Mouse (Mus musculus) granulocyte monocyte progenitor cell, adult 5-6 weeks (primary cell): ENCODE measurements around the gene Tanc1. TPM values are rescaled to one million over a fixed set of nuclear protein-coding genes. Genes with fewer than 3 reads are reported as not detected.

Experiments
- ATAC-seq: replicated peaks from 2 replicates; pipeline ENCODE4 v1.8.0; 2016; ENCODE audit warnings: mild to moderate bottlenecking, moderate TSS enrichment, inconsistent platforms; ENCODE audit not compliant: poor library complexity, severe bottlenecking
- total RNA-seq, 2 experiments: library from RNA; stranded (forward) in 1 of 2; stranded (reverse) in 1 of 2; fragments of 200-712, 200-1000 nt in 1 of 2; fragments of >200 nt in 1 of 2; fragmentation: Nextera tagmentation in 1 of 2; gene quantifications; 2 replicates each; pipeline ENCODE4 v1.2.3; 2014 to 2017

Tanc1 gene
- total RNA-seq, 2 experiments from 2014 or later: 3.6 to 15.6 TPM

DNA sequence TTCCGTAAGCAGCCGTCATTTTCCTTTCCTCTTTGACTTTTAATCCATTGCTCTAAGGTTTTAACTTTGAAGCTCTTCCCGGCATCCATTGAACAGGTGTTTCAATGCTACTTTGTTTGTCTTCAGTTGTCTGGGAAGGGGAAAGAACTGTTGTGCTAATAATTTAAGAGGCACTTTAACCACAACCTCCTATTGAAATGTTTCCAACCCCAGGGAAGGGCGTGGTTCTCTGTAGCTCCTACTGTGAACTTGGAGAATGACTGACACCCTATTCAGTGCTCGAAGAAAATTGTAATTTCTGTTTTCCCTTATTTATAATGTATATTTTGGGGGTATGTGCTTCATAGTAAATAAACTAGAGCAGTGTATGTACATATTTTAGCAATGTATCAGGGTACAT lies 168.4 kb downstream of the Tanc1 start:
- ATAC-seq: no peak

DNA sequence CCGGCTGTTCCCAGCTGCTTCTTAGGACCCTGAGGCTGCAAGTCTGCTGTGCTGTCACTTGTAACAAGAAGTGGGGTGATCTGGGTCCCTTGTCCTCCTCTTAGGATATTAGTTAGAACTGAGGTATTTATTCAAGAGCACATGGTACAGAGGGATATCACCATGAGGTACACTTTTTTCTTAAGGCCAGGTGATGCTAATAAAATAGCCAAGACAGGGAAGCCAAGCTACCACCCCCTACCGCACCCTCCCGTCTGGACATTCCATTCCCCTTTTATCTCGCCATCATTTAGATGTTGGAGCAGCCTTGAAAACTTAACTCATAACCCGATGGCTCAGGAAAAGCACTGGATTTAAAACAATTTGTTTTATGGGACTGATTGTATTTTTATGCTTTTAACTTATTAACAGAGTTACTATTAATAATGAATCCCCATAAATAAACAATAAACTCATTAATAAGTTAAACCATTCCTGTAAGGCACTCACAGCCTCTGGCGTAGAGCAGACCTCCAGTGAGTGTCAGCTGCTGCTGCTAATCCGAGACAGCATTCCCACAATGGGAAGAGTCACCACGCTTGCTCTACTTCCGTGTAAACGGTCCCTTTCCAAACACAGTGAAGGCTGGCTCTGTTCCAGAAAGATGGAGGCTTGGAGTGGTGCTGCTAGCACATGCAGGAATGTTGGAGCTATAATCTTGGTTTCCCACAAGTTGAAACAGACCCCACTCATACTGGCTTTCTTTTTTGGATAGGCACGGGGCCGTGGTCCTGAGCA lies 171.4 kb downstream of the Tanc1 start:
- no peak for ATAC-seq

DNA sequence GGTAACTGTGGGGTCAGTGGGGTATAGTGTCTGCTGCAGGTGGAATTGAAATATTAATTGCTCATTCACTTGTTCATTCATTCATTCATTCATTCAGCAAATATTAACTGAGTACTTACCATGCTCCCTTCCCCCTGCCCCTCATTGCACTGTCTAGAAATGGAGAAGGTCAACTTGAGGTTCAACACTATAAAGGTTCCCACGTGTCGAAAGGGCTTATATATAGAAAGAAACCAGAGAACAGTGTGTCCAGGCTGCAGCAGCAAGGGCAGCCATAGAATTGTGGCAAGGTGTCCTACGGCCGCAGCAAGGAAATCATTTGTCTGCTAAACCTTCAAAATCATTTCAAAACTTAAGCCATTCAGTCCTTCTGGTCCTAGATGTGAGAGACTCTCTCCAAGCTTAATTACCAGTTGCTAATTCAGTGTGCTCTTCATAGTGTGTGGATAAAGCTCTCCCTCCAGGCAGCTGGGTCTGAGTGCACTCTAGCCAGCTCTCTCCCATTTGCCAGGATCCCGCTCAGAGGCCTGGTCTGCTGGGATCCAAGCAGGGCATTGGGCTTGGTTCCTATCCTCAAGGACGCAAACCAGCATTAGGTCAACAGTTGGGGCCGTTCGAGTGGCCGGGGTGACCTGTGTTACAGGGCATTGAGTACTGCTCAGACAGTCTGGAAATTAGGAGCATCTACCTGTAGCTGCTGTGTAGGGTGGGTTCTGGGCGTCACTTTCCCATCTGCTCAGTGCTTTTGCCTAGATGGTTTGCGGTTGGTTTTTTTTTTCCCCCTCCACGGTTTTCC lies 172.2 kb downstream of the Tanc1 start:
- no peak for ATAC-seq

DNA sequence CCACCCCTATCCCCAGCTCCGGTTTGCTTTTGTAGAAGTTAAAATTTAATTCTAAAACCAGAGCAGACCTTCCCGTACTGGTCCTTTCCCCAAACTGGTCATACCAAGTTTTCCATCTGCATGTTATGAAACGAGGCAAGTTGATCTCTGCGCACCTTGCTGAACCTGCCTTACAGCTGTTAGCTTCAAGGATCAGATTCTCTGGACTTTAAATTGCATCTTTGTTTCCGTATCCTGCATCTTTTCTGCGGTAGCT lies 172.7 kb downstream of the Tanc1 start:
- ATAC-seq: no peak

DNA sequence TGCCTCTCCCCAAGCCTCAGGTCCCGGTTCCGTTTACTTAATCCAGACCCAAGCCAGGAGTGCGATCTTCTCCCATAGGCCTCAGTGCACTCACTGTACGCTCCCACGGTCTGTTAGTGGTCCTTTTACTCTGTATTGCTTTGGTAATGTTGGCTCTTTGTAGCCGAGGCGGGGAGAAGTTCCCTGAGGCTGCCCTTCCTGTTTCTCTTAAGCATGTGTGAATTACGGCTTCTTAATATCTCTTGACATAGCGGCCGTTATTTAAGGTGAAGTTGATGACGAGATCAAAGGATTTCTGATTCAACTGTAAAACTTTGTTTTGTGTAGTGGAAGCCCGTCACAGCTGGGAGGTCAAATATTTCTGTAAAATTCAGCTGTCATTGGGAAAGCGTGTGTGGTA lies 173.8 kb downstream of the Tanc1 start:
- ATAC-seq: no peak

DNA sequence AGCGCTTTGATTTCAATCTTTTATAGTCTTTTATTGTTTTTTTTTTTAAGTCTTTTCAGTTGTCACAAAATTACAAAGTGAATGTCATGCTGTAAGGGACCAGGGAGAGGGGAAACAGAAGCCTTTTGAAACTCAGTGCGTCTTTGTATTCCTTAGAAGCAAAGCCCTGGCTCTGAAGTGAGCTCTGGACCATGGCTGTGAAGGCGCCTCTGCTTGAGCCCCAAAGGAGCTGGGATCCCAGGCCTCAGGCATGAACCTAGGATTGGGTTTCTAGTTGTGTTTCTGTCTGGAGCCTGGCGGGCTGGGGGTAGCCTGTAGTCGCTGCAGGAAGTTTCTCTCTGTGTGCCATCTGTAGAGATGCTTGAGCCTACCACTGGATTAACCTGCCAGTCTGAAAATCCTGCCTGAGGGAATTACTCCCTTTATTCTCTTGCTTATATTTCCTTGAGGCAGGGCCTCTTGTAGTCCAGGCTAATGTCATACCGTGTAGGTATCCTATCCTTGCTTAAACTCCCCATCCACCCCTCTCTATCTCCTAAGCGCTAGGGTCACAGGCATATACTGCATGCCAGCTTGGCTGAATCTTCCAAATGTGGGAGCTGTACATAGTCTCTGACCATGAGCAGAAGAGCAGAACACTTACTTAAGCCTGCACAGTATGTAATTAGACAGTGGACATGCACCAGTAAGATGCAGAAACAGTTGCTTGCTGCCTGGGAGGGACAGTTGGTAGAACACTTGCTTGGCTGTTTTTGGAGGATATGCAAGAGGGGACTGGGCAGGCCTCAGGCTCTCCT lies 177.1 kb downstream of the Tanc1 start:
- ATAC-seq: no peak

DNA sequence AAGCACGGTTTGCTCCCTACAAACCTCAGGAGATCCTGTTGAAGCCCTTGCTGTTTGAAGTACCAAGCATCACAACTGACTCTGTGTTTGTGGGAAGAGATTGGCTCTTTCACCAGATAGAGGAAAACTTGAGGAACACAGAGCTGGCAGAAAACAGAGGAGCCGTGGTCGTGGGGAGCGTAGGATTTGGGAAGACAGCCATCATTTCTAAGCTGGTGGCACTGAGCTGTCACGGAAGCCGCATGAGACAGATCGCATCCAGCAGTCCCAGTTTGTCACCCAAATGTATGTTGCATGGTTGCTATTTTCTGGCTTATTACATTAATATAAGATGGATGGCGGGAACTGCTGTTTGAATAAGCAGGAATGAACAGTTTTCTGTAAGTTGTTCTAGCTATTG lies 179.8 kb downstream of the Tanc1 start:
- no peak for ATAC-seq

DNA sequence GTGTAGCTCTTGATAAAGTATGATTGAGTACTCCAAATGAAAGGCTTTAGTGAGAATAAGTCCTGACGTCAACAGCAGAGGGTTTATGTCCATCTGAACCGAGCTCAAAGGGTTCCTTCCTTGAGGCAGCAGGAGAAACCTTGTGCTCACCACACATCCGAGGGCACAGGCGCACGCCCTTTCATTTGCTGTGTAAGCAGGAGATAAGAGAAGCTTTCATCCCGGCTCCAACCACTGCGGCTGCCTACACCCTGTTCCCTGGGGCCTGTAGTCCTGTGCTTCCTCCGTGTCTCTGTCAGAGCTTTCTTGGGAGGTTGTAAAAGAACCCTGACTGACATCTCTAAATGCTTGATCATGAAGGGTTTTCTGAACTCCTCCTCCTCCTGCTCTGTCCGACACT lies 181.5 kb downstream of the Tanc1 start:
- ATAC-seq: no peak

DNA sequence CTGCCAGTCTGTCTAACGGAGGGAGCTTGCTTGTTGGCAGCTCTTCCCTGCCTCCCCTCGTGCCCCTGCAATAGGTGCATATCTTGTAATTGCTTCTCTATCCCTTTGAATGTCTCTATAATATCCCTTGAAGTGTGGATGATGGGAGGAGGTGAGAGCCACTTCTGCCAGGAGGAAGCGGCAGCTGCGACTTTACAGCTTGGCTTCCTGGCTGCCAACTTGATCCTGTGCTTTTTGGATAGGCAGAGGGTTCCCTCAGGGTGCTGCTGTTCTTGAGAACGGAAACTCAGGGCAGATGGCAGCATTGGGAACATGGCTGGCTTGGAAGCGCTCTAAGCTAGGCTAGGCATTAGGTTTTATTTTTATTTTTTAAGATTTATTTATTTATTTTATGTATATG lies 183.0 kb downstream of the Tanc1 start:
- no peak for ATAC-seq

DNA sequence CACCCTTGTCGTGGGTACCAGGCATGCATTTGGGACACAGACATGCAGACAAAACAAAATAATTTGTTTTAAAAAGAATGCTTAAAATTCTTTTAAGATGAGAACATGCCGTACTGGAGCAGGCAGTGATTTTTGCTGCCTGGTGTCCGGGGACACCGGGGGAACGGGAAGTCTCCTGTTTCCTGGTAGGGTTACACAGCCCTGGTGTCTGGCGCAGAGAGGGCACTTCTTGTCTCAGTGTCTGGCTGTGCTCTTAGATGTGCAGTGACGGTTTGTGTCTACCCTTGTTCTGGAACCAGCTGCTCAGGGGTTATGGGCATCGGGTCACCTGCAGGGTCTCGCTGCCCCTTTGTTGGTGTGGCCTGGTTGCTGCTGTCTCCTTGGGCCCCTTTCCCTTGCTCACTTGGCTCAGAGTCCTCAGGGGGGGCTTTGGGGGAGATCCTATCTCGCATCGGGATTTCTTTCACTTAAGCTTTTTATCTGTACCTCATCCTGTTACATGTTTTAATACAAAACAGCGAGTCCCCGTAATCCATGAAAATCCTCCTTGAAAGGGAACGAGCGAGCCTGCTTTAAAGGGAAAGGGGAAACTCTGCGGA lies 187.2 kb downstream of the Tanc1 start:
- no peak for ATAC-seq

DNA sequence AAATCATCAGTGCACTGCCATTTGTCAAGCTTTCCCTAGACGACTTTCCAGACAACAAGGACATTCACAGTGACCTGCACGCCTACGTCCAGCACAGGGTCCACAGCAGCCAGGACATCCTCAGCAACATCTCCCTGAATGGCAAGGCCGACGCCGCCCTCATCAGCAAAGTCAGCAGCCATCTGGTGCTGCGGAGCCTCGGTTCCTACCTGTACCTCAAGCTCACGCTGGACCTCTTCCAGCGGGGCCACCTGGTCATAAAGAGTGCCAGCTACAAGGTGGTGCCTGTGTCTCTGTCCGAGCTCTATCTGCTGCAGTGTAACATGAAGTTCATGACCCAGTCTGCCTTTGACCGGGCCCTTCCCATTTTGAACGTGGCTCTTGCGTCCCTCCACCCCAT lies 187.7 kb downstream of the Tanc1 start:
- no peak for ATAC-seq

DNA sequence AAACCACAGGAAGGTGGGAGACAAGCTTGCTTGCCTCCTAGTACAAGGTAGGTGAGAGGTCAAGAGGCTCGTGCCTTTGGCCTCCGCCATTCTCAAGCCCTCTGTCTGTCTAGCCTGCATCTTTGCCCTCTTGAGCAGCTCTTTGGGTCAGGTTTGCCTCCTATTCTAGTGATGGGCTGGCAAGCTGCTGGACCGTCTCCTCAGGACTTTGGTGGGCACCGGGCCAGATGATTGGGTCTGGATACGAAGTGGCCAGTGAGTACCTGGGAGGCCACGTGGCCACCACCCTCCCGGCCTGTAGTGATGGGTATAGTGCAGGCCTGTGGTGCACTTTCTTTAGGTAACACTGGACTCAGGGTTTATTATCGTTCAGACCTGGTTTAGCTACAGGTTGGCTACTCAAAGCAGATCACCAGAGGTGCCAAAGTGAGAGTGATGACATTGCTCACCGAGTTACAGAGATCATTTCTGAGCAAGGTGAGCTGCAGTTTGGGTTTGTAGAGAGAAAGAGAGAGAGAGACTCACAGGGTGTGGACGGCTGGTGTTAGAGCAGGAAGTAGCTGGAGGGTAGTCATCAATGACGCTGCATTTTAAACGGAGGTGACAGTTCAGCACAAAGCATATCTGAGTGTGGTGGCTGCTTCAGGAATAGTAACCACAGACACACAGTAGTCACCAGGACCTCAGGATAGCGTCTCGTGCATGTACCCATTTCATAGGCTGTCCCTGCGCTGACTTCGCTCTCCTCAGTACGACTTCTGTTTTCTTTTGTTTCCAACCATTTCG lies 188.8 kb downstream of the Tanc1 start:
- peak; percentile 68 for ATAC-seq

DNA sequence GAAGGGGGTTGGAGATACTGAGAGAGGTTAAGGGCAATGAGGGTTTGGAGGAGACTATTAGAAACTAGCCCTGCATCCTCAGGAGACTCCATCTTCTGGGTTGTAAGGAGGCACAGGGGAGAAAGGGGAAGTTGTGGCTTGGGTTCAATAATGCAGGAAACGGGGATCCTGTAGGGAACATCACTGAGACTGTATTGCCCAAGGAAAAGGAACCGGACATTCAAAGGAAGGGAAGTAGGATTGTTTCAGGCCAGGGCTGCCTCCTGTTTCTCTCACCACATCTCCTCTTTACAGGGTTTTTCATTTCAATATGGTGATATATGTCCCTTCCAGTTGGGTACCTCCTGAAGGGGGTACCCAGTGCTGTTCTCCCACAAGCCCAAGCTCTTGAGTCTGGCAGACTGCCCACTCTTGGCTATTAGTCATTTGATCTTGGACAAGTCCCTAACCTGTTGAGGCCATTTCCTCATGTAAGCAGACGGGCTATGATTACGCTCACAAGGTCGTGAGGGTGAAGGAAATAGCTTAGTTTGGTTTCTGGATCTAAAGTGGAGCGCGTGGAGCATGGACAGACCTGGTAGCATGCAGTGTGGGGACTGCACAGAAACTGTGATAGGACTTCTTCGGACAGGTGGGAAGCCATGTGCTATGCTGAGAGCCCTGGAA lies 191.0 kb downstream of the Tanc1 start:
- ATAC-seq: peak; percentile 87

DNA sequence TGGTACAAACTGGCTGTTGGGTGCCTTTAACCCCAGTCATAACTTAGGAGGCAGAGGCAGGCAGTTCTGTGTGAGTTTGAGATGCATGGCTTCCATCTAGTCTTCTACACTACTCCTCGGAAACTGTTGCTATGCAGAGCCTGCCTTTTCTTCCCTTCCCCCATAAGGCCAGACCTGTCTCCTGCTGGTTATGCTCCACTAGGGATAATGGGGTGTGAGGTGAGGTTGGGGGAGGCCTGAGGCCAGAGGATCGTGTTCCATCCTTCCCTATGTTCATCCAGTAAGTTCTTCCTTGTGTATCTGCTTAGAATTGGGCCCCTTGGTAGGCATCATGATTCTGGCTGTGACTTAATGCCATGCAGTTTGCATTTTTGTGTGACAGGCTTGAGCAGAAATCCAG lies 193.8 kb downstream of the Tanc1 start:
- ATAC-seq: no peak

DNA sequence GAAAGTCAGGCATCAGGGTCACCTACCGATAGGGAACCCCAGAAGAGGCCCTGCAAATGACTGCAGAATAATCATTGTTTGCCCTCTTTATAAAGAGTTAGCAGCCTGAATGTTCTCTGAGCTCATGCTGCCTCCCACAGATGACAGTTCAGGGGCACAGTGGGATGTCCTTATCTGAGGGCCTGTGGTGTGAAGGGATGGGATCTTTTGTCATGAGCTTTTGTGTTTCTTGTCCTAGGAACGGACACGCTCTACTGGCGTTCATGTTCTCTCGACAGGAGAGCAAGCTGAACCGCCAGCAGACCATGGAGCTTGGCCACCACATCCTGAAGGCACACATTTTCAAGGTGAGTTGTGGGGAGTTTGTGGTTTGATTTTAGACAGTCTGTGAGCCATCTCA lies 194.2 kb downstream of the Tanc1 start:
- no peak for ATAC-seq

DNA sequence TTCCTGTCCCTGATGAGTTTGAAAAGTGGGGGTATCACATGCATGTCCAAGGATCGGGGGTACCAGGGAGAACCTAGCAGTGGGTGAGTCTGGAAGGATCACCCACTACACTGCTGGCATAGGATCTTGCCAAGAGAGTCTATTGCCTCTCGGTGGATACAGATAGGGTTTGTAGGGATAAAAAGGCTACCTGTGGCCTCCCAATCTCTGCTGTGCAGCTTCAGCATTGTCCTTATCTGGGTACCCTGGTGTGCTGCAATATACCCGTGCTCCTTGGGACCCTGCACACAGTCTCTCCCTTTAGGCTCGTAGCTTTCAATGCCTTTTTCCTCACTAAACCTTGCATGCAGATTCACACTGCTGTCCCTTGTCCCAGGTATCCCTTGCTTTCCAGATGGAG lies 196.8 kb downstream of the Tanc1 start:
- ATAC-seq: no peak

DNA sequence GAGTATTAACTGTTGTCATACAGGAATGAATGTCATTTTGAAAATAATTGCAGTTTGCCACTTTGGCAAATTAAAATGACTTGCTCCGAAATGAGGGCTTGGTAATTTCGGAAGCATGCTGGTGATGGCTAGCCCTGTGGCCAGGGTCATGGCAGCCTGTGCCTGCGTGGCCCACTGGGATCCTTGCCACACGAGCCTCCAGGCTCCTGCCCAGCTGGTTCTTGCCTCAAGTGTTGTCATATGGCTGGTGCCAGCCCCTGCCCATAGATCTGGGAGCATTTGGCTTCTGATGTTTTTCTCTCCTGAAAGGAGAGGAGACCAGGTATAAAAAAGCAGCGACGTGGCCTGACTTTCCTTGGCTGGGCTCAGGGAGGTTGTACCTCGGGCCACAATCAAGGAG lies 198.2 kb downstream of the Tanc1 start:
- ATAC-seq: no peak

DNA sequence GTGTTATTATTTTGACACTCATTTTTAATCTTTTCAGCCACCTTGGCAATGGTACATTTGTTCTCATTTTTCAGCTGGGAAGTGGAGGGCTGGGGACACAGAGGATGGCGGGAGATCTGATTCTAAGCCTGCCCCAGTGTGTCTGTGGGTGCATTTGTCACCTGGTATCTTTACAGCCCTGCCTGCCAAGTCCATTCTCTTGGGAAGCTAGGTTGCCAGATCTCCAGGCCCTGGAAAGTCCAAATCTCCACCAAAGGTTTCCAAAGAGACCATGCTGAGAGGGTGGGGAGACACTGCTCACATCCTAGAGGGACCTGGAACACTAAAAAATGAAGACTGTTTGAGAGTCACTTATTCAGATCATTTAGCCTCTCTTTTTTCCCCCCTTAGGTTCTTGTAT lies 199.4 kb downstream of the Tanc1 start:
- no peak for ATAC-seq

DNA sequence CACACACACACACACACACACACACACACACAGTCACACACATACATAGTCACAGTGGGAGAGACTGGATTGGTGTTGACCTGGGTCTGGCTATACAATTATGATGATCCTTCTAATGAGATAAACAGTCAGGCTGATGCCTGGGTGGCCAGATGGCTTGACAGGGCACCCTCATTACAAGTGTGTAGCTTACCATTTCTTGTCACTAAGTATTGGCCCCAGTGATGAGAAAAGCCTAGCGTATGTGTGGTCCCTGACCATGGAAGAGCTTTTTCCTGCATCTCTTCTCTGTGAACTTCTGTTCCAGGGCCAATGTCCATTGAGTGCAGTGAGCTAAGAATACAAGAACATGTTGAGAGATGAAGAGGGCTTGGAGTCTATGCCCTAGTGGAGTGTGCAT lies 200.8 kb downstream of the Tanc1 start:
- ATAC-seq: no peak

DNA sequence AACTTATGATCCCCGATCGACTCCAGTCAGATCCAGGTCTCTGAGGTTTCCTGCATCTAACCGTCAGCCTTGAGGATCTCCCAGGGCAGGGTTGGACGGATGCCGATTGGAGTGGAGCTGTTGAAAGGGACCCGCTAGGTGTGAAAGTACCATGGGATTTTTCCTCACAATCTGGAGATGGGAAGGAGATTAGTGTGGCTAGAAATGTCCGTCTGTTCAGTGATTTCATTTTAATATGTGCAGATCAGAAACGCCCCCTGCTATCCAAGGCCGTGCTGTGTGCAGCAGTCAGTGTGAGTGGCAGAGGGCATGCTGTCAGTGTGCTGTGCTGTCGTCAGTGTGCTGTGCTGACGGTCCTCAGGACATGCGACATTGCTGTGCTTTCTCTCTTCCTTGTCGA lies 201.6 kb downstream of the Tanc1 start:
- ATAC-seq: no peak
